Mouse (Mus musculus): Measurements from ENCODE around the gene Arih1.

DNA sequence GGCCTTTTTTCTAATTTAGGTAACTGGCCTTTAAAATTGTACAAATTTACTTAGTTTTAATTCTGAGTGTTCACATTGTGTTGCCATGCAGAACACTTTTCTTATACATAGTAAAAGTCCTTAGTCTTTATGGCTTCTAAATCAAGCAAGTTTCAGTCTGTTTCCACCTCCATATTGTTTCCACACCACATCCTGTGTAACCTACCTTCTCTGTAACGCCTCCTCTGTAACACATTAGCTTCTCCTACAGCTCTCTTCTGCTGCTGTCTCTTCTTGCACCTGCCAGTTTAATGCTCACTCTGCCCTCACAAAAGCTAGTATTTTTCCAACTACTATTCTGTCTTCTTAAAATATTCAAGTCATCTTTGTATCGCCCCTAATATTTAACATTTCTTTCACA, 54.8 kb downstream of the Arih1 start:
- TF ChIP-seq CTCF (IDR thresholded peaks at IDR 0.05; ENCODE audit: extremely low read depth, insufficient read depth, low read length) (no peak), POLR2A (IDR thresholded peaks at IDR 0.05; ENCODE audit: extremely low read depth, insufficient read depth, low read length) (no peak)

Measured in cortical plate, adult 2 months (tissue).